Mouse (Mus musculus): ENCODE data around the gene Ern1. TPM values are rescaled to one million over a fixed set of nuclear protein-coding genes. Genes with fewer than 3 reads are reported as not detected.

The Ern1 gene
- total and polyA plus RNA-seq, 2 experiments, result 18.2 to 52.8 TPM

- H3K27ac ChIP-seq (replicated peaks; ENCODE audit: insufficient read depth, low read depth, low read length), result peak overlapping the region; percentile 79
Measured at GRCm38 (mm10) chr11:106429689-106430088, 58.0 kb downstream of the Ern1 start.

GRCm38 (mm10) chr11:106428556-106428955 lies 59.1 kb downstream of the Ern1 start:
- Histone ChIP-seq H3K27me3 (ENCODE audit: control insufficient read depth, insufficient read depth, low read length) (no peaks in the 10 kb centered on the region), H3K79me2 (ENCODE audit: control insufficient read depth, insufficient read depth, low read length) (peaks cover 3% of the 10 kb centered on the region; the same call in 1 of the 2 replicates), H3K4me3 (ENCODE audit: insufficient read depth, low read depth, low read length) (no peak overlapping the region), H3K4me1 (ENCODE audit: control insufficient read depth, insufficient read depth, low read length) (peaks cover 24% of the 10 kb centered on the region), H3K27ac (replicated peaks; ENCODE audit: insufficient read depth, low read depth, low read length) (peak overlapping the region; percentile 79), H3K36me3 (ENCODE audit: control insufficient read depth, insufficient read depth, low read length) (peaks cover 69% of the 10 kb centered on the region), H3K9ac (ENCODE audit: low read depth, low read length) (no peak overlapping the region)
- 59% methylated on average over 2 of the region's 2 CpGs for WGBS
- DNase-seq (ENCODE audit: extremely low read depth, low read depth, low spot score), result peak; percentile 72
- TF ChIP-seq POLR2A (IDR thresholded peaks at IDR 0.05; ENCODE audit: extremely low read depth, insufficient read depth, low read length) (no peak), CTCF (IDR thresholded peaks at IDR 0.05; ENCODE audit: low read depth, low read length) (no peak)

More at GRCm38 (mm10) chr11:106429689-106430088, 58.0 kb downstream of the Ern1 start:
- Histone ChIP-seq H3K4me3 (ENCODE audit: insufficient read depth, low read depth, low read length) (no peak overlapping the region), H3K36me3 (ENCODE audit: control insufficient read depth, insufficient read depth, low read length) (peaks cover 73% of the 10 kb centered on the region), H3K9ac (ENCODE audit: low read depth, low read length) (no peak overlapping the region), H3K27me3 (ENCODE audit: control insufficient read depth, insufficient read depth, low read length) (no peaks in the 10 kb centered on the region), H3K79me2 (ENCODE audit: control insufficient read depth, insufficient read depth, low read length) (peaks cover 5% of the 10 kb centered on the region; the same call in 1 of the 2 replicates), H3K4me1 (ENCODE audit: control insufficient read depth, insufficient read depth, low read length) (peaks cover 24% of the 10 kb centered on the region)
- no peak for TF ChIP-seq CTCF (IDR thresholded peaks at IDR 0.05; ENCODE audit: low read depth, low read length)
- TF ChIP-seq POLR2A (IDR thresholded peaks at IDR 0.05; ENCODE audit: extremely low read depth, insufficient read depth, low read length), result no peak
- peak; percentile 74 for DNase-seq (ENCODE audit: extremely low read depth, low read depth, low spot score)
- 35% methylated on average over 4 of the region's 4 CpGs for WGBS

- peak; percentile 52 for DNase-seq (ENCODE audit: extremely low read depth, low read depth, low spot score)
- TF ChIP-seq CTCF (IDR thresholded peaks at IDR 0.05; ENCODE audit: low read depth, low read length) (no peak), POLR2A (IDR thresholded peaks at IDR 0.05; ENCODE audit: extremely low read depth, insufficient read depth, low read length) (no peak)
- Histone ChIP-seq H3K36me3 (ENCODE audit: control insufficient read depth, insufficient read depth, low read length) (peaks cover 69% of the 10 kb centered on the region), H3K9ac (ENCODE audit: low read depth, low read length) (no peak overlapping the region), H3K4me3 (ENCODE audit: insufficient read depth, low read depth, low read length) (no peak overlapping the region), H3K27ac (replicated peaks; ENCODE audit: insufficient read depth, low read depth, low read length) (peak overlapping the region; percentile 54), H3K27me3 (ENCODE audit: control insufficient read depth, insufficient read depth, low read length) (no peaks in the 10 kb centered on the region), H3K79me2 (ENCODE audit: control insufficient read depth, insufficient read depth, low read length) (peaks cover 3% of the 10 kb centered on the region; the same call in 1 of the 2 replicates), H3K4me1 (ENCODE audit: control insufficient read depth, insufficient read depth, low read length) (peaks cover 24% of the 10 kb centered on the region)
- 80% methylated on average over 4 of the region's 4 CpGs for WGBS
Measured at GRCm38 (mm10) chr11:106428106-106428505, 59.5 kb downstream of the Ern1 start.

GRCm38 (mm10) chr11:106426447-106426846 lies 61.2 kb downstream of the Ern1 start:
- Histone ChIP-seq H3K27ac (replicated peaks; ENCODE audit: insufficient read depth, low read depth, low read length) (no peak overlapping the region), H3K4me3 (ENCODE audit: insufficient read depth, low read depth, low read length) (no peak overlapping the region), H3K27me3 (ENCODE audit: control insufficient read depth, insufficient read depth, low read length) (no peaks in the 10 kb centered on the region), H3K79me2 (ENCODE audit: control insufficient read depth, insufficient read depth, low read length) (peaks cover 3% of the 10 kb centered on the region; the same call in 1 of the 2 replicates), H3K4me1 (ENCODE audit: control insufficient read depth, insufficient read depth, low read length) (peaks cover 20% of the 10 kb centered on the region), H3K9ac (ENCODE audit: low read depth, low read length) (no peak overlapping the region), H3K36me3 (ENCODE audit: control insufficient read depth, insufficient read depth, low read length) (peaks cover 67% of the 10 kb centered on the region)
- DNase-seq (ENCODE audit: extremely low read depth, low read depth, low spot score), result no peak
- TF ChIP-seq CTCF (IDR thresholded peaks at IDR 0.05; ENCODE audit: low read depth, low read length), result no peak
- TF ChIP-seq POLR2A (IDR thresholded peaks at IDR 0.05; ENCODE audit: extremely low read depth, insufficient read depth, low read length), result no peak
- WGBS, result 98% methylated on average over 4 of the region's 4 CpGs

GRCm38 (mm10) chr11:106425201-106425600 lies 62.5 kb downstream of the Ern1 start:
- Histone ChIP-seq H3K27me3 (ENCODE audit: control insufficient read depth, insufficient read depth, low read length) (no peaks in the 10 kb centered on the region), H3K4me3 (ENCODE audit: insufficient read depth, low read depth, low read length) (no peak overlapping the region), H3K9ac (ENCODE audit: low read depth, low read length) (no peak overlapping the region), H3K4me1 (ENCODE audit: control insufficient read depth, insufficient read depth, low read length) (peaks cover 14% of the 10 kb centered on the region), H3K79me2 (ENCODE audit: control insufficient read depth, insufficient read depth, low read length) (no peaks in the 10 kb centered on the region; the same call in 1 of the 2 replicates), H3K27ac (replicated peaks; ENCODE audit: insufficient read depth, low read depth, low read length) (no peak overlapping the region), H3K36me3 (ENCODE audit: control insufficient read depth, insufficient read depth, low read length) (peaks cover 65% of the 10 kb centered on the region)
- no peak for TF ChIP-seq POLR2A (IDR thresholded peaks at IDR 0.05; ENCODE audit: extremely low read depth, insufficient read depth, low read length)
- no peak for TF ChIP-seq CTCF (IDR thresholded peaks at IDR 0.05; ENCODE audit: low read depth, low read length)
- WGBS, result 94% methylated on average over 5 of the region's 5 CpGs
- DNase-seq (ENCODE audit: extremely low read depth, low read depth, low spot score), result no peak

GRCm38 (mm10) chr11:106419262-106420102 lies 68.2 kb downstream of the Ern1 start:
- no peaks in the 10 kb centered on the region for H3K27me3 ChIP-seq (ENCODE audit: control insufficient read depth, insufficient read depth, low read length)
- H3K9ac ChIP-seq (ENCODE audit: low read depth, low read length), result no peak overlapping the region
- peaks cover 22% of the 10 kb centered on the region for H3K4me1 ChIP-seq (ENCODE audit: control insufficient read depth, insufficient read depth, low read length)
- TF ChIP-seq POLR2A (IDR thresholded peaks at IDR 0.05; ENCODE audit: extremely low read depth, insufficient read depth, low read length) (no peak), CTCF (IDR thresholded peaks at IDR 0.05; ENCODE audit: low read depth, low read length) (no peak)
- no peaks in the 10 kb centered on the region for H3K79me2 ChIP-seq (ENCODE audit: control insufficient read depth, insufficient read depth, low read length)
- DNase-seq (ENCODE audit: extremely low read depth, low read depth, low spot score), result peak; percentile 27
- WGBS, result 76% methylated on average over 9 of the region's 9 CpGs
- peaks cover 67% of the 10 kb centered on the region for H3K36me3 ChIP-seq (ENCODE audit: control insufficient read depth, insufficient read depth, low read length)
- peak overlapping the region; percentile 38 for H3K27ac ChIP-seq (replicated peaks; ENCODE audit: insufficient read depth, low read depth, low read length)
- no peak overlapping the region for H3K4me3 ChIP-seq (ENCODE audit: insufficient read depth, low read depth, low read length)

Measured in liver, adult 2 months (tissue).